Mouse (Mus musculus) embryonic facial prominence, embryonic 13.5 days (tissue): Measurements from ENCODE around the gene Apoa2. TPM values are rescaled to one million over a fixed set of nuclear protein-coding genes. Genes with fewer than 3 reads are reported as not detected.

ENCODE experiments used
- ATAC-seq: fragments of 200-750 bp; cut with Nextera tagmentation; 2 replicates; pipeline ENCODE4 v1.8.0; 2017; ENCODE audit warnings: low read depth; ENCODE audit not compliant: insufficient number of reproducible peaks, insufficient read depth, low FRiP score, low TSS enrichment
- H3K27ac ChIP-seq: fragments of 300-500 bp; sonication (generic); 2 replicates; pipeline ENCODE4 v1.5.1; 2015; ENCODE audit warnings: moderate library complexity, mild to moderate bottlenecking, inconsistent platforms
- H3K27me3 ChIP-seq: fragments of 300-500 bp; sonication (generic); 2 replicates; pipeline ENCODE4 v1.6.1; 2015; ENCODE audit warnings: mild to moderate bottlenecking, inconsistent platforms
- H3K36me3 ChIP-seq: fragments of 300-500 bp; sonication (generic); 2 replicates; pipeline ENCODE4 v1.6.1; 2015; ENCODE audit warnings: mild to moderate bottlenecking, inconsistent platforms
- H3K4me1 ChIP-seq: fragments of 300-500 bp; sonication (generic); 2 replicates; pipeline ENCODE4 v1.6.1; 2015; ENCODE audit warnings: inconsistent platforms
- H3K4me2 ChIP-seq: fragments of 300-500 bp; sonication (generic); 2 replicates; pipeline ENCODE4 v1.6.1; 2015; ENCODE audit warnings: moderate library complexity, mild to moderate bottlenecking, inconsistent platforms
- H3K4me3 ChIP-seq: fragments of 300-500 bp; sonication (generic); 2 replicates; pipeline ENCODE4 v1.5.1; 2015; ENCODE audit warnings: mild to moderate bottlenecking, inconsistent platforms
- H3K9ac ChIP-seq: fragments of 300-500 bp; sonication (generic); 2 replicates; pipeline ENCODE4 v1.6.1; 2015; ENCODE audit warnings: mild to moderate bottlenecking, inconsistent platforms
- H3K9me3 ChIP-seq: fragments of 300-500 bp; sonication (generic); 2 replicates; pipeline ENCODE4 v1.6.1; 2016; ENCODE audit warnings: inconsistent platforms
- WGBS: fragments of 180-500 bp; shearing (Covaris S2); methylation state at CpG from one replicate; pipeline ENCODE4 v1.1.7; 2015; ENCODE audit warnings: mixed read lengths; 5-methylcytosine and 5-hydroxymethylcytosine counted together
- polyA plus RNA-seq: library from polyadenylated mRNA; unstranded; fragments of >200 nt; fragmentation: Nextera tagmentation; extraction: Ambion mirVana; gene quantifications from 2 replicates; pipeline ENCODE4 v1.2.1, GENCODE M21; 2015

Gene Apoa2
- polyA plus RNA-seq, 1 experiment from 2014 or later = 0.80 TPM

- peak within 1 kb of the TSS; percentile 95 for H3K4me2 ChIP-seq
- H3K27ac ChIP-seq = peak within 1 kb of the TSS; percentile 68
- peaks cover 34% of the 10 kb centered on the region for H3K36me3 ChIP-seq
- H3K4me3 ChIP-seq = peak within 1 kb of the TSS; percentile 83
- ATAC-seq = peak; percentile 90
- H3K9me3 ChIP-seq = no peaks in the 10 kb centered on the region
- 3% methylated on average over 36 of the region's 36 CpGs for WGBS
- peaks cover 20% of the 10 kb centered on the region for H3K4me1 ChIP-seq
- no peaks in the 10 kb centered on the region for H3K27me3 ChIP-seq
- peak within 1 kb of the TSS; percentile 85 for H3K9ac ChIP-seq
These were observed 45.2 kb downstream of the Apoa2 start, which contains the start of gene B4galt3 for GRCm38 (mm10) chr1:171269848-171270572. Gene B4galt3, plus strand, starts transcription at chr1:171270328.

GRCm38 (mm10) chr1:171270573-171270900, 45.7 kb downstream of the Apoa2 start:
- WGBS = 1% methylated on average over 19 of the region's 19 CpGs
- Histone ChIP-seq H3K4me3 (peak overlapping the region; percentile 83), H3K36me3 (peaks cover 39% of the 10 kb centered on the region), H3K9me3 (no peaks in the 10 kb centered on the region), H3K27ac (peak overlapping the region; percentile 68), H3K9ac (peak overlapping the region; percentile 85), H3K4me1 (peaks cover 20% of the 10 kb centered on the region), H3K27me3 (no peaks in the 10 kb centered on the region), H3K4me2 (peak overlapping the region; percentile 95)
- peak; percentile 65 for ATAC-seq

- WGBS = 44% methylated on average over 9 of the region's 9 CpGs
These were observed 46.3 kb downstream of the Apoa2 start for GRCm38 (mm10) chr1:171271196-171271595.

GRCm38 (mm10) chr1:171271622-171272021, 46.8 kb downstream of the Apoa2 start:
- WGBS = 67% methylated on average over 10 of the region's 10 CpGs
- Histone ChIP-seq H3K36me3 (peaks cover 50% of the 10 kb centered on the region), H3K4me2 (peak overlapping the region; percentile 95), H3K27me3 (no peaks in the 10 kb centered on the region), H3K4me3 (peak overlapping the region; percentile 83), H3K4me1 (peaks cover 20% of the 10 kb centered on the region), H3K9ac (no peak overlapping the region), H3K27ac (no peak overlapping the region), H3K9me3 (no peaks in the 10 kb centered on the region)
- no peak for ATAC-seq

More at GRCm38 (mm10) chr1:171271196-171271595, 46.3 kb downstream of the Apoa2 start:
- Histone ChIP-seq H3K9ac (peak overlapping the region; percentile 85), H3K27me3 (no peaks in the 10 kb centered on the region), H3K9me3 (no peaks in the 10 kb centered on the region), H3K4me1 (peaks cover 20% of the 10 kb centered on the region), H3K27ac (no peak overlapping the region), H3K4me2 (peak overlapping the region; percentile 95), H3K36me3 (peaks cover 46% of the 10 kb centered on the region), H3K4me3 (peak overlapping the region; percentile 83)
- ATAC-seq = no peak

GRCm38 (mm10) chr1:171272086-171272485, 47.2 kb downstream of the Apoa2 start:
- Histone ChIP-seq H3K27me3 (no peaks in the 10 kb centered on the region), H3K4me1 (peaks cover 20% of the 10 kb centered on the region), H3K9ac (no peak overlapping the region), H3K4me3 (no peak overlapping the region), H3K36me3 (peaks cover 55% of the 10 kb centered on the region), H3K9me3 (no peaks in the 10 kb centered on the region), H3K27ac (no peak overlapping the region), H3K4me2 (peak overlapping the region; percentile 95; the same call in 1 of the 2 replicates)
- WGBS = 91% methylated on average over 3 of the region's 3 CpGs
- no peak for ATAC-seq

GRCm38 (mm10) chr1:171274171-171274570, 49.3 kb downstream of the Apoa2 start:
- 90% methylated on average over 12 of the region's 12 CpGs for WGBS
- H3K9ac ChIP-seq = no peak overlapping the region
- no peaks in the 10 kb centered on the region for H3K9me3 ChIP-seq
- no peaks in the 10 kb centered on the region for H3K27me3 ChIP-seq
- no peak overlapping the region for H3K4me3 ChIP-seq
- peaks cover 20% of the 10 kb centered on the region for H3K4me1 ChIP-seq
- peaks cover 69% of the 10 kb centered on the region for H3K36me3 ChIP-seq
- H3K4me2 ChIP-seq = no peak overlapping the region
- no peak overlapping the region for H3K27ac ChIP-seq
- no peak for ATAC-seq

GRCm38 (mm10) chr1:171275144-171275734, 50.4 kb downstream of the Apoa2 start:
- no peak overlapping the region for H3K9ac ChIP-seq
- peaks cover 25% of the 10 kb centered on the region for H3K4me1 ChIP-seq
- H3K36me3 ChIP-seq = peaks cover 69% of the 10 kb centered on the region
- no peak for ATAC-seq
- no peak overlapping the region for H3K27ac ChIP-seq
- 86% methylated on average over 11 of the region's 11 CpGs for WGBS
- no peaks in the 10 kb centered on the region for H3K27me3 ChIP-seq
- no peaks in the 10 kb centered on the region for H3K9me3 ChIP-seq
- H3K4me2 ChIP-seq = no peak overlapping the region
- H3K4me3 ChIP-seq = no peak overlapping the region

Other genes starting within 250 kb of the Apoa2 start
- 0.80 and 1.0 TPM in 2 replicates for gene Fcgr2b, start 248.5 kb upstream of the Apoa2 start, polyA plus RNA-seq
- 0.41 and 0.55 TPM in 2 replicates for gene Fcgr4, start 206.1 kb upstream of the Apoa2 start, polyA plus RNA-seq
- gene Fcgr3, start 160.1 kb upstream of the Apoa2 start, polyA plus RNA-seq = 9.4 and 10.1 TPM in 2 replicates
- 1.3 and 2.1 TPM in 2 replicates for gene Cfap126, start 111.1 kb upstream of the Apoa2 start, polyA plus RNA-seq
- gene Sdhc, start 74.5 kb upstream of the Apoa2 start, polyA plus RNA-seq = 249 and 258 TPM in 2 replicates
- 7.7 and 9.4 TPM in 2 replicates for gene Mpz, start 74.3 kb upstream of the Apoa2 start, polyA plus RNA-seq
- gene Pcp4l1, start 28.8 kb upstream of the Apoa2 start, polyA plus RNA-seq = 20.6 and 25.2 TPM in 2 replicates
- 0.10 and 0.28 TPM in 2 replicates for gene Nr1i3, start 11.1 kb upstream of the Apoa2 start, polyA plus RNA-seq
- 30.2 and 30.9 TPM in 2 replicates for gene Tomm40l, start 2.5 kb upstream of the Apoa2 start, polyA plus RNA-seq
- 40.7 and 41.9 TPM in 2 replicates for gene Fcer1g, start 9.3 kb downstream of the Apoa2 start, polyA plus RNA-seq
- gene Adamts4, start 25.4 kb downstream of the Apoa2 start, polyA plus RNA-seq = 23.6 and 25.6 TPM in 2 replicates
- gene Ndufs2, start 26.3 kb downstream of the Apoa2 start, polyA plus RNA-seq = 232 and 248 TPM in 2 replicates
- gene B4galt3, start 45.3 kb downstream of the Apoa2 start, polyA plus RNA-seq = 82.1 and 84.2 TPM in 2 replicates
- 60.5 and 64.9 TPM in 2 replicates for gene Ppox, start 56.1 kb downstream of the Apoa2 start, polyA plus RNA-seq
- gene Usp21, start 62.9 kb downstream of the Apoa2 start, polyA plus RNA-seq = 116 and 127 TPM in 2 replicates
- gene Ufc1, start 70.0 kb downstream of the Apoa2 start, polyA plus RNA-seq = 109 and 118 TPM in 2 replicates
- gene Dedd, start 104.1 kb downstream of the Apoa2 start, polyA plus RNA-seq = 58.4 and 59.6 TPM in 2 replicates
- gene Nit1, start 120.6 kb downstream of the Apoa2 start, polyA plus RNA-seq = 43.4 and 44.9 TPM in 2 replicates
- 119 and 125 TPM in 2 replicates for gene Pfdn2, start 120.6 kb downstream of the Apoa2 start, polyA plus RNA-seq
- gene Klhdc9, start 135.7 kb downstream of the Apoa2 start, polyA plus RNA-seq = 1.2 and 1.9 TPM in 2 replicates
- 19.0 and 21.6 TPM in 2 replicates for gene Nectin4, start 145.0 kb downstream of the Apoa2 start, polyA plus RNA-seq
- gene Arhgap30, start 163.9 kb downstream of the Apoa2 start, polyA plus RNA-seq = 1.1 and 1.3 TPM in 2 replicates
- 95.6 and 108 TPM in 2 replicates for gene Usf1, start 186.3 kb downstream of the Apoa2 start, polyA plus RNA-seq
- 8.1 and 8.5 TPM in 2 replicates for gene Tstd1, start 193.8 kb downstream of the Apoa2 start, polyA plus RNA-seq
- 39.2 TPM in 2 replicates for gene F11r, start 212.5 kb downstream of the Apoa2 start, polyA plus RNA-seq